Mouse (Mus musculus) right cerebral cortex, postnatal 4 days (tissue): Measurements from ENCODE around the gene Cd37.

Experiments
- DNase-seq: peaks from one replicate; pipeline ENCODE4 v3.0.0-alpha.2; 2022

Cd37 gene

GRCm38 (mm10) chr7:45198435-45198834 is 40.5 kb downstream of the Cd37 start:
- peak; percentile 63 for DNase-seq

DNA sequence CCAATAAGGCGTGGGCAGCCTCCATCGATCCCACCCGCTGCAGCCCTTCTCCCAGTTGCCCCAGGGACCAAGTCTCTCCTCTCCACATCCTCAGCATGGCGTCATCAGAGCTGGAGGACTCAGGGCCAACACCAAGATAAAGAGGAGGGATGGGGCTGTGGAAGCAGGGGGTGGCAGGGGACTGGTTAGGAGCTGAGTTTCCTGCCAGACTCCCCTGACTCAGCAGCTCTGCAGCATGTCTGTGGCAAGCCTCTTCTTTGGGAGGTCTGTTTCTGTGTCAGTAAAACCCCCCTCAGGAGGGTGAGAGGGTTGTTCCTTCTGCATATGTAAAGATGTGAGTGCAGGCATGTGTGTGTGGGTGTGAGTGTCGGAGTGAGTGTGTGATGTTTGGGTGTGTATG is 41.9 kb downstream of the Cd37 start:
- DNase-seq: no peak

DNA sequence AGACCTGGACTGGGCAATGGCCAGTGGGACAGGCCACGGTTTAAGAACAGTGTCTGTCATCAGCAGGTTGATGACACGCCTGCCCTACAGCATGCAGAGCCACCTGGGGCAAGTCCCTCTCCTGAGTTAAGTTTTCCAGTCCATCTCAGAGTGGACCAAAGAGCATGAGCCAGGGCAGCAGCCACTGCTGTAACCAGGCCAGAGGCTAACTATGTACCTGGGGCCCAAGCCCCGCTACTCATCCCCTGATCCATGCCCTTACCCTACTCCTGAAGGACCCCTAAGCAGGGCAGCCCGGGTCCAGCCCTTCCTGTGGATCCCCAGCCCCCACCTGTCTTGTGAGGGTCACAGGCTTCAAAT is 42.8 kb downstream of the Cd37 start:
- DNase-seq: no peak

DNA sequence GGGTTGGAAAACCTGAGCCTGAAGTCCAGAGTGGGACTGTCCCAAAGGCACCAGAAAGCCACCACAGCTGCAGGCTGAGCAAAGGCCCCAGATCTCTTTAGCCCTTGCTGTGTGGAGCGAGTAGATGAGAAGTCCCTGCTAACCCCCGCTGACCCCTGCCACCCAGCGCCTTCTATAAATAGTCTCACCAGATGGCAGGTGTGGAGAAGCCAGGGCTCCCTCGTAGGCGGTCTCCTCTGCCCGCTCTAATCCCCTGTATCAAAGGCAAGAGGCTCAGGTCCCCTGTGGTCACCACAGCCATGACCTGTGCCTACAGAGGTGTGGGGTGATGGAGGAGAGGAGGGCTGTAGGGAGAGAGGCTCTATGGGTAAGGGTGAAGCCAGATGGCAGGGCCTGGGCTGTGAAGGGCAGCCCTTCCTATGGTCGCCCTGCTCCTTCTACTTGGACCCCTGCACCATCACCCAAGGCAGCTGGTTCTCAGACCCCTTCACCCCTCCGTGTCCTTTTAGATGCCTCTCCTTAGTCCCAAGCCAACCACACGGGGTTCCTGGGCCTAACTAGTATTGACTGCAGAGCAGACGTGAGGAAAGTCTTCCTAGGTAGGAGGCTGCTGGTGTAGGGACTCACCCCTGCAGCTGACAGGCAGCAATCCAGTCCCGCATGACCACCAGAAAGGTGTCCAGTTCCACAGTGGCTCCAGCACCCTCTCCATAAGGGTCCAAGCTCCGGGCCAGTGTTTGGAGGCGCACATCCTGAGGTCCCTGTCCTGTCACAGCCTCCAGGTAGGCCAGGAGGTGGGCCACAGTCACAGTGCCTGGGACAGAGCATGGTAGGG is 43.4 kb downstream of the Cd37 start:
- DNase-seq: no peak

GRCm38 (mm10) chr7:45193871-45194785 is 44.8 kb downstream of the Cd37 start:
- no peak for DNase-seq

DNA sequence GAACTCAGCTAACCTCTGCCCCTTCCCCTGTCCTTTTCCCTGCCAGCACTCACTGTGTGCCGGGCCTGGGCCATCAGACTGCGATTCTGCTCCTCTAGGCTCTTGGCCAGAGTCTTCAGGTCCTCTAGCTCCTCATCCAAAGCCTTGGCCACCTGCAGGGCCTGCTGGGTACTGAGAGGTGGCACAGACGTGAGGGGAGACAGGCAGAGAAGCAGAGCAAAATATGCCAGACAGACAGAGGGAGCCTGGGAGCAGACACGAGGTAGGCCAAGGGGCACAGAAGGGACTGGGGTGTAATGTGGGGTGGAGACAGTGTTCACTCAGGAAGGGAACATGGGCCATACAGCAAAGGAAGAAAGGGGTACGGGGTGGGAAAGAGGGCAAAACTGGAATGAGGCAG is 45.5 kb downstream of the Cd37 start:
- no peak for DNase-seq

DNA sequence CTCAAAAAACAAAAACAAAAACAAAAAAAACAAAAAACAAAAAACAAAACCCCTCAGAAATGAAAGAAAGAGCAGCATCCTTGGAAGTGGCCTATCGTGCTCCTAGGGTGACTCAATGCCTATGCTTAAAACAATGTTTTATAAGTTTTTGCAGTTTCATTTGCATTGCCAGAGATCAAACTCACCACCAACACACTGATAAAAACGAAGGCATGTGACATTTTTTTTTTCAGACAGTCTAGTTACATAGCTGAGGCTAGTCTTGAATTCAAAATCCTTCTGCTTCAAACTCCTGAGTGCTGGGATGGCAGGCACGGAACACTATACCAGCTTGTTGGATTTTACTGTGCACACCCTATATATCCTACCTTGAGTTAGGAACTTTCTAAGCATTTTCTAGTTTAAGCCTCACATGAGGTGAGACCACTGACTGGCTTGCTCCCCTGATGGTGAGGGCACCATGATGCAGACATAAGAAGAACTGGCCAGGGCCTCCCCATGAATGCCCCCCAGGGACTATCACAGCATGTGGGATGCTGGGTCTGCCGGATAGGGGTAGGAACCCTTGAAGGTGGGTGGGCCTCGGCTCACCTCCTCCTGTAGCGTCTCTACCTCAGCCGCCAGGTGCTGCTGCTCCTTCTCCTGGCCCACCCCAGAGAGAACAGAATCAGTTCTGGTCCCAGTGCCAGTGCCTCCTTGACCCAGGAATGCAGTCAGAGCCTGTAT is 46.2 kb downstream of the Cd37 start:
- no peak for DNase-seq

DNA sequence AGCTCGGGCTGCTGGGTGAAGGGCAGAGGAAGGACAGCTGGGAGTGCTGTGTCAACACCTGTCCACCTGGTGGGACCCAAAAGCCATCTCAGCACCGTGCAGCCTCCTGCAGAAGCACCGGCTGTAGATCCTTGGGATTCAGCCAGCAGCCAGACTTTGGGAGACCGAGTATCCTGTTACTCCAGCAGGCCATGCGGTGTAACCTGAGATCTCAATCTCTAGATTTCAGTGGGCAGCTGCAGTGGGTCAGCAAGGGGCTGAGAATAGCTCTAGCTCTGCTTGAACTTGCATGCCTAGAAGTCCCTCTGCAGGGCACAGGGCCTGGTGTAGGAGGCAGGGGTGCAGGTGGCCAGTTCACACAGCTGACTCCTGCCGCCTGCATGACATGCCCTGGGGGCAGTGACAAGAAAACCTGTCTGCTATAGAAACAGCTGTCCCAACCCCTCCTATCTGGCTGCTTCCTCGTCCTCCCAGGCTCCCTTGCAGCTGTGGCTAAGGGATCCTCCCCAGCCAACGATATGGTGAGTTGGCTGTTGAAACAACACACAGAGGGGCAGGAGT is 47.0 kb downstream of the Cd37 start:
- no peak for DNase-seq

DNA sequence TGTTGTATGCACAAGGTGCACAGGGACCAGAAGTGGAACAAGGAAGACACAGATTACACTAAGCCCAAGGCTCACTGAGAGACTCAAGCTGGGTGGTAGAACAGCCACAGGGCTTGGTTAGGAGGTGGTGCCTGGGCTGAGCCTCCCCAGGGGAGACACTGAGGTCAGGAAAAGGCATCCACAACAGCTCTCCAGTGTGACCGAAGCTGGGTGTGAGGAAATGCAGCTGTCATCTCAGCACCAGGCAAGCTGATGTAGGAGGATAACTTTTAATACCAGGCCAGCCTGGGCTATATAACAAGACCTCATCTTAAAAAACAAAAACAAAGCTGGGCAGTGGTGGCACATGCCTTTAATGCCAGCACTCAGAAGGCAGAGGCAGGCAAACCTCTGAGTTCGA is 47.8 kb downstream of the Cd37 start:
- no peak for DNase-seq

DNA sequence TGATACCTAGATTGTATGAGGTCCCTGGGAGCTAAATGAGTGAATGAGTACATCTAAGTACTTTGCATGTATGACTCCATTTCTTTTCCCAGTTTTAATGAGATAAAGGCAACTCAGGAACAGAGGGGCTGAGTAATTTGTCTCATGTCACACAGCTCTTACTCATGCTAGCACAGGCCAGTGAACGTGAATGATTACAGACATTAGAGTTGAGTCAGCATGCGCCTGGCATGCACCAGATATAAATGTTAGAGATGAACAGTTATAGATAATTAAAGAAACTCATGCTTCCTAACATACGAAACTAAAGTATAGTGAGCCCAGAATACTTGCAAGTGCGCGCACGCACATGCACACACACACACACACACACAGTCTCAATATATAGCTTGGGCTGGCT is 48.7 kb downstream of the Cd37 start:
- DNase-seq: no peak

- no peak for DNase-seq
Measured at GRCm38 (mm10) chr7:45189600-45189999, 49.3 kb downstream of the Cd37 start.

DNA sequence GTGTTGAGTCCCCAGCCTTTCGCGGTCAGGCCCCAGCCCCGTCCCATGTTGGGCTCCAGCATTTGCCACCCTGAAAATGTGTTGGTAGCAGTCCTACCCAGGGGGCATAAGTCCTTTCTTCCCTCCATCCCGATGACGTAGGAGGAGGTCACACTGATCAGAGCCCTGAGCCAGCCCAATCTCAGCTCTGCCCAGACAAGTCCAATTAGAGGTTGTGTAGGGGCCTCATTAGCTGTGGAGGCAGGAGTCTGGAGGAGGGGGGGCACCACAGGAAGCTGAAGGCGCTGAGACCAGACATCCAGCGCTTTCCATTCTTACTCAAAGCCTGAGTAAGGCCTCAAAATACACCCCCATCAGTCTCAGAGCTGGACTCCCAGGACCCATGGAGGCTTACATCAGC is 53.0 kb downstream of the Cd37 start:
- no peak for DNase-seq

- no peak for DNase-seq
Measured at GRCm38 (mm10) chr7:45183672-45184071, 55.2 kb downstream of the Cd37 start.
